Mouse (Mus musculus) kidney, adult 9 months (tissue): ENCODE data around the gene Adipor2.
A peak's percentile ranks its signal among the peaks of the same experiment; 100 is the strongest.

ENCODE experiments used
- DNase-seq: peaks from one replicate; pipeline ENCODE4 v3.0.0; 2022

Adipor2 gene

GRCm38 (mm10) chr6:119338121-119338912 is 79.2 kb downstream of the Adipor2 start:
- no peak for DNase-seq

- DNase-seq, result no peak
Observed at GRCm38 (mm10) chr6:119337287-119337686, 80.2 kb downstream of the Adipor2 start.

- no peak for DNase-seq
Observed at GRCm38 (mm10) chr6:119336124-119336523, 81.4 kb downstream of the Adipor2 start.

- no peak for DNase-seq
Observed at GRCm38 (mm10) chr6:119333831-119334230, 83.7 kb downstream of the Adipor2 start.

GRCm38 (mm10) chr6:119333202-119333601 is 84.3 kb downstream of the Adipor2 start:
- DNase-seq, result peak; percentile 38

GRCm38 (mm10) chr6:119332111-119332510 is 85.4 kb downstream of the Adipor2 start:
- DNase-seq, result no peak

- DNase-seq, result no peak
Observed at GRCm38 (mm10) chr6:119330506-119330905, 87.0 kb downstream of the Adipor2 start, which contains the start of gene Lrtm2. Gene Lrtm2, minus strand, starts transcription at chr6:119330766.

- no peak for DNase-seq
Observed at GRCm38 (mm10) chr6:119329936-119330335, 87.6 kb downstream of the Adipor2 start.

GRCm38 (mm10) chr6:119329215-119329714 is 88.2 kb downstream of the Adipor2 start:
- DNase-seq, result peak; percentile 70

- DNase-seq, result no peak
Observed at GRCm38 (mm10) chr6:119328521-119329115, 88.9 kb downstream of the Adipor2 start.

GRCm38 (mm10) chr6:119326541-119326940 is 91.0 kb downstream of the Adipor2 start:
- DNase-seq, result no peak

- DNase-seq, result no peak
Observed at GRCm38 (mm10) chr6:119325978-119326377, 91.5 kb downstream of the Adipor2 start.

- DNase-seq, result no peak
Observed at GRCm38 (mm10) chr6:119324776-119325175, 92.7 kb downstream of the Adipor2 start.

- no peak for DNase-seq
Observed at GRCm38 (mm10) chr6:119321752-119322151, 95.8 kb downstream of the Adipor2 start.

- DNase-seq, result peak; percentile 34
Observed at GRCm38 (mm10) chr6:119320481-119320880, 97.0 kb downstream of the Adipor2 start.

GRCm38 (mm10) chr6:119319358-119319757 is 98.1 kb downstream of the Adipor2 start:
- no peak for DNase-seq

GRCm38 (mm10) chr6:119318732-119319131 is 98.8 kb downstream of the Adipor2 start:
- DNase-seq, result no peak

GRCm38 (mm10) chr6:119314751-119315476 is 102.6 kb downstream of the Adipor2 start:
- no peak for DNase-seq

- DNase-seq, result peak; percentile 74
Observed at GRCm38 (mm10) chr6:119313588-119314375, 103.7 kb downstream of the Adipor2 start.

GRCm38 (mm10) chr6:119313096-119313495 is 104.4 kb downstream of the Adipor2 start:
- DNase-seq, result no peak

GRCm38 (mm10) chr6:119312381-119312780 is 105.1 kb downstream of the Adipor2 start:
- no peak for DNase-seq

GRCm38 (mm10) chr6:119310176-119310575 is 107.3 kb downstream of the Adipor2 start:
- DNase-seq, result no peak
